Mouse (Mus musculus) heart, postnatal 0 days (tissue): Measurements from ENCODE around the gene Spata31d1d. TPM values are rescaled to one million over a fixed set of nuclear protein-coding genes. Genes with fewer than 3 reads are reported as not detected.

Experiments used
- ATAC-seq: fragments of 200-750 bp; cut with Nextera tagmentation; 2 replicates; pipeline ENCODE4 v1.8.0; 2017; ENCODE audit warnings: low read depth, moderate number of reproducible peaks, moderate library complexity; ENCODE audit not compliant: insufficient read depth
- DNase-seq: peaks from one replicate; pipeline ENCODE4 v3.0.0-alpha.2; 2016; ENCODE audit warnings: low spot score
- H3K27ac ChIP-seq: fragments of 300-500 bp; sonication (generic); 2 replicates; pipeline ENCODE4 v1.5.1; 2014; ENCODE audit warnings: low read depth, mild to moderate bottlenecking
- H3K27me3 ChIP-seq: fragments of 300-500 bp; sonication (generic); 2 replicates; pipeline ENCODE4 v1.6.1; 2014; ENCODE audit warnings: low read length, mixed read lengths; ENCODE audit not compliant: control insufficient read depth, insufficient read depth
- H3K36me3 ChIP-seq: fragments of 300-500 bp; sonication (generic); replicated peaks from 2 replicates; pipeline ENCODE4 v1.6.1; 2014; ENCODE audit warnings: low read length, mixed read lengths; ENCODE audit not compliant: control insufficient read depth, insufficient read depth
- H3K4me1 ChIP-seq: fragments of 300-500 bp; sonication (generic); 2 replicates; pipeline ENCODE4 v1.6.1; 2014; ENCODE audit warnings: antibody characterized with exemption; ENCODE audit not compliant: control insufficient read depth, insufficient read depth
- H3K4me2 ChIP-seq: fragments of 300-500 bp; sonication (generic); 2 replicates; pipeline ENCODE4 v1.6.1; 2014; ENCODE audit warnings: low read depth, mild to moderate bottlenecking, low read length, moderate library complexity
- H3K4me3 ChIP-seq: fragments of 300-500 bp; sonication (generic); 2 replicates; pipeline ENCODE4 v1.5.1; 2014; ENCODE audit warnings: low read depth, low read length
- H3K9ac ChIP-seq: fragments of 300-500 bp; sonication (generic); replicated peaks from 2 replicates; pipeline ENCODE4 v1.6.1; 2014; ENCODE audit warnings: low read depth, low read length, mixed read lengths
- H3K9me3 ChIP-seq: fragments of 300-500 bp; sonication (generic); replicated peaks from 2 replicates; pipeline ENCODE4 v1.6.1; 2016; ENCODE audit warnings: low read length; ENCODE audit not compliant: control insufficient read depth
- CTCF ChIP-seq: IDR thresholded peaks from 2 replicates; pipeline ENCODE4 v1.5.1; 2016; ENCODE audit warnings: antibody characterized with exemption, control low read depth, low read depth
- EP300 ChIP-seq: IDR thresholded peaks from 2 replicates; pipeline ENCODE4 v1.6.1; 2016; ENCODE audit warnings: antibody characterized with exemption, low read depth
- WGBS: fragments of 180-500 bp; shearing (Covaris S2); extraction: QIAGEN DNeasy Blood & Tissue Kit; methylation state at CpG from one replicate; pipeline ENCODE4 v1.1.7; 2014; 5-methylcytosine and 5-hydroxymethylcytosine counted together
- polyA plus RNA-seq: library from polyadenylated mRNA; unstranded; fragments of >200 nt; fragmentation: Nextera tagmentation; extraction: Ambion mirVana; gene quantifications from 2 replicates; pipeline ENCODE4 v1.2.1, GENCODE M21; 2015
- total RNA-seq: library from RNA; depleted of rRNA; stranded (reverse); fragments of >200 nt; gene quantifications from 2 replicates; pipeline ENCODE4 v1.2.3, GENCODE M21; 2014; ENCODE audit warnings: low replicate concordance

Spata31d1d gene
- total and polyA plus RNA-seq, 2 experiments from 2014 or later: not detected

DNA sequence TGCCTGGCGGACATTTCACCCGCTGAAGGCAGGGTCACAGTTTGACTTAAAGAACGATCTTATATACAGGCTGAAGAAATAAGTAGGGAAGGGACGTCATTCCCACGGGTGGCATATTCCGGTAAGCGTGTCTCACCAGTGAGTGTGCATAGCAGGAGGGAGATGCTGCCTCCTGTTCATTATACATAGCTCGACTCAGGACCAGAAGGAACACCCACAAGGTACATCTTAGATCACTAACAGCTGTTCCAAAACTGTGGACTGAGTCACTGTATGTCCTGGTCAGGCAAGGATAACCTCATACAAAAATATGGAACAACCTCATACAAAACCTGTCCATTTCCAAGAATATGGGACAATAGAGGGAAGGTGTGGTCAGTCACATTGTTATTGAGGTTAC, 32.4 kb downstream of the Spata31d1d start:
- Histone ChIP-seq H3K27ac (no peak overlapping the region), H3K36me3 (no peaks in the 10 kb centered on the region), H3K9me3 (no peaks in the 10 kb centered on the region), H3K4me2 (no peak overlapping the region), H3K27me3 (0 out of 2 replicates have a peak, but pooled peaks cover 4% of the 10 kb centered on the region), H3K9ac (no peak overlapping the region), H3K4me3 (no peak overlapping the region), H3K4me1 (no peaks in the 10 kb centered on the region)
- no peak for DNase-seq
- WGBS: 91% methylated on average over 8 of the region's 8 CpGs
- TF ChIP-seq EP300: no peak
- TF ChIP-seq CTCF: no peak
- ATAC-seq: no peak

DNA sequence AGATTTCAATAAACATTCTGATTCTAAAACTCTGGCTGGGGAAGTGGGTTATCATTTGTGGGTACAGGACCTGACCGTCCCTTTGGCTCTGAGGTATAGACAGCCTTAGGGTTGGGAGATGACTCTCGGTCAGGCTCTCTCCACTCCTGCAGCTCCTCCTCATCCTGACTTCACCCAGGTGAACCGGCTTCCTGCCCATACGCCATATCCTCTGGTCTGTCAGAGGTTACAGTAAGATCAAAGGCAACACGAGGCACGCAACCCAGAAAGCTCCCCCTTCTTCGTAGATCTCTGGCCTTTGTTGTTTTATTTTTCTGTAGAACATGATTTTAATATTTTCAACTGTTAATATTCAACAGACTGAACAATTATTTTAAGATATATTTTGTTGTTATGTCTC, 35.8 kb downstream of the Spata31d1d start:
- no peaks in the 10 kb centered on the region for H3K27me3 ChIP-seq
- no peak for ATAC-seq
- H3K9me3 ChIP-seq: no peaks in the 10 kb centered on the region
- H3K36me3 ChIP-seq: no peaks in the 10 kb centered on the region
- H3K9ac ChIP-seq: no peak overlapping the region
- no peak overlapping the region for H3K27ac ChIP-seq
- H3K4me3 ChIP-seq: no peak overlapping the region
- WGBS: 84% methylated on average over 7 of the region's 7 CpGs
- H3K4me2 ChIP-seq: no peak overlapping the region
- TF ChIP-seq CTCF: no peak
- TF ChIP-seq EP300: no peak
- DNase-seq: no peak
- no peaks in the 10 kb centered on the region for H3K4me1 ChIP-seq

DNA sequence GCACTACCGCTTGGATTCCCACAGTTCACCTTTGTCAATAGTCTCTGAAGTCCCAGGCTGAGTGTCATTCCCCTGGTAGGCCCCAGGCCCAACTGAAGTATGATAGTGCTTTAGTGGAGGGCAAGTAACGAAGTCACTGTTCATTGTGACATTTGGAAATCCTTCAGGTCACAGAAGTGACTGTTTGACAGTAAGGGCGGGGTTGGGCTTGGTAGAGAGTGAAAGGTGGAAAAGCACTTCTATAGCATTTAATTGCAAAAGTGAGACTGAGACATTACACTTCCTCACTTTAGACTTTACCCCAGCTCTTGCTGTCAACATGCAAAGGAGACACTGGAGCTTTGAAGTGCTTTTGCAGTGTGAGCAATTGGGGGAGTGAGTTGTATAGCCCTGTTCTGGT, 37.5 kb downstream of the Spata31d1d start, which contains the start of gene 4921517D22Rik:
TSS of gene 4921517D22Rik (minus strand) at position 101 of the 400 bp plus-strand sequence.
- Histone ChIP-seq H3K9me3 (no peaks in the 10 kb centered on the region), H3K27ac (no peak within 1 kb of the TSS), H3K9ac (no peak within 1 kb of the TSS), H3K4me3 (no peak within 1 kb of the TSS), H3K36me3 (no peaks in the 10 kb centered on the region), H3K27me3 (no peaks in the 10 kb centered on the region), H3K4me2 (no peak within 1 kb of the TSS), H3K4me1 (no peaks in the 10 kb centered on the region)
- 77% methylated on average over 3 of the region's 3 CpGs for WGBS
- DNase-seq: no peak
- no peak for TF ChIP-seq CTCF
- no peak for TF ChIP-seq EP300
- no peak for ATAC-seq

DNA sequence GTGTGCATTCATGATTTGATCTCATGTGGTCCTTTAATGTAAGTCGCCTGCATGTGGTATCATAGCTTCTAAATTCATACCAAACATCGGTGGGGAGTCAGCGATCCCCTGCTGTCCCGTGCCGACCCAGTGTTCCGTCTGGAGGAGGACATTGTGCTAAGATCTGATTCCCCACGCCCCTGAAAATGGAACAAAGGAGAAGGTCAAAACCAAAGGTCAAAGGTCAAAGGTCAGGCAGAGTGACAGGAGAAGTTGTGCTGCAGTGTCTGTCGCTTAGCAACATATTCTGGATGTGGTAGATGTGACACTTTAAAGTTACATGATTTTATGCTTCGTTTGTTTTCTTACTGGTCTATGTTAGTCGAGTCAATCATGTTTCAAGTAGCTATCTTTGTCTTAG, 40.1 kb downstream of the Spata31d1d start:
- Histone ChIP-seq H3K4me1 (no peaks in the 10 kb centered on the region), H3K4me3 (no peak overlapping the region), H3K27me3 (no peaks in the 10 kb centered on the region), H3K27ac (no peak overlapping the region), H3K36me3 (no peaks in the 10 kb centered on the region), H3K9ac (no peak overlapping the region), H3K4me2 (no peak overlapping the region), H3K9me3 (no peaks in the 10 kb centered on the region)
- DNase-seq (no peak), ATAC-seq (no peak)
- TF ChIP-seq EP300 (no peak), CTCF (no peak)
- WGBS: 84% methylated on average over 10 of the region's 10 CpGs

DNA sequence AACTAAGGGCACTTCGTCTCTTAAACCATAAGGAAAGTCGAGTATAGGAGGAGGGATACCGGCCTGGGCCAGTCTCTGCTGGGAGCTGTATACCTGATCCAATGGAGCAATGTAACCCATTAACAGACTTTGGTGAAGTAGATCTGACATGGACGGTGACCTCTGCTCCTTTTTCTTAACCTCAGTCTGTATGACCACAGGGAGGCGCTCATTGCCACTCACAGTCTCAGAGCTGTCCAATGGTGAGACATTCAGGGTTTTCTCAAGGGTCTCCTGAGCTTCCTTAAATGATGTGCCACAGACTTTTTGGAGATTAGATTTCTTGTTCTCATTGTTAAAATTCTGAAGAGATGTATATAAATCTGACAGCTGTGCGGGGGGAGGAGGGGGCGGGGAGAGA, 41.0 kb downstream of the Spata31d1d start:
- Histone ChIP-seq H3K4me2 (no peak overlapping the region), H3K9ac (no peak overlapping the region), H3K4me1 (no peaks in the 10 kb centered on the region), H3K9me3 (no peaks in the 10 kb centered on the region), H3K36me3 (no peaks in the 10 kb centered on the region), H3K27me3 (no peaks in the 10 kb centered on the region), H3K4me3 (no peak overlapping the region), H3K27ac (no peak overlapping the region)
- ATAC-seq (no peak), DNase-seq (no peak)
- WGBS: 82% methylated on average over 7 of the region's 7 CpGs
- TF ChIP-seq EP300 (no peak), CTCF (no peak)

DNA sequence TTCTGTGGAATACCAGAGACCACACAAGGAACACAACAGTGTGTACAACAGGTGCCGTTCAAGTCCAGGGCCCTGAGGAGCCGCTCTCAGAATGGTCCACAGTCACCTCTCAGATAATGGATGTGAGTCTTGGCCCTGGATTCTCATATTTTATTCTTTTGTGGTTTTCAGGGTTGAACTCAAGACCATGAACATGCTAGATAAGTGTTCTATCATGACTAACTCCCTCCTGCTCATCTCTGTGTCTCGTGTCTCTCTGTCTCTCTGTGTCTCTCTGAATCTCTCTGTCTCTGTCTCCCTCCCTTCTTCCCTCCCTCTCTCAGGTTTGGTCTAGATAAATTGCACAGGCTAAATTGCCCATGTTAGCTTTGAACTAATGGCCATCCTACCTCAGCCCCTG, 41.7 kb downstream of the Spata31d1d start:
- Histone ChIP-seq H3K9ac (no peak overlapping the region), H3K27me3 (no peaks in the 10 kb centered on the region), H3K27ac (no peak overlapping the region), H3K4me3 (no peak overlapping the region), H3K9me3 (no peaks in the 10 kb centered on the region), H3K36me3 (no peaks in the 10 kb centered on the region), H3K4me1 (no peaks in the 10 kb centered on the region), H3K4me2 (no peak overlapping the region)
- TF ChIP-seq CTCF (no peak), EP300 (no peak)
- ATAC-seq: no peak
- DNase-seq: no peak
- WGBS: 86% methylated on average over 3 of the region's 3 CpGs
